Mouse (Mus musculus) frontal cortex, postnatal 10 days (tissue): ENCODE measurements around the gene Eif2s3y.

Experiments
- DNase-seq, 2 experiments: peaks; one replicate each; pipeline ENCODE4 v3.0.0; 2022; ENCODE audit warnings: low spot score in 2 of 2, mixed read lengths in 1 of 2

Eif2s3y gene

DNA sequence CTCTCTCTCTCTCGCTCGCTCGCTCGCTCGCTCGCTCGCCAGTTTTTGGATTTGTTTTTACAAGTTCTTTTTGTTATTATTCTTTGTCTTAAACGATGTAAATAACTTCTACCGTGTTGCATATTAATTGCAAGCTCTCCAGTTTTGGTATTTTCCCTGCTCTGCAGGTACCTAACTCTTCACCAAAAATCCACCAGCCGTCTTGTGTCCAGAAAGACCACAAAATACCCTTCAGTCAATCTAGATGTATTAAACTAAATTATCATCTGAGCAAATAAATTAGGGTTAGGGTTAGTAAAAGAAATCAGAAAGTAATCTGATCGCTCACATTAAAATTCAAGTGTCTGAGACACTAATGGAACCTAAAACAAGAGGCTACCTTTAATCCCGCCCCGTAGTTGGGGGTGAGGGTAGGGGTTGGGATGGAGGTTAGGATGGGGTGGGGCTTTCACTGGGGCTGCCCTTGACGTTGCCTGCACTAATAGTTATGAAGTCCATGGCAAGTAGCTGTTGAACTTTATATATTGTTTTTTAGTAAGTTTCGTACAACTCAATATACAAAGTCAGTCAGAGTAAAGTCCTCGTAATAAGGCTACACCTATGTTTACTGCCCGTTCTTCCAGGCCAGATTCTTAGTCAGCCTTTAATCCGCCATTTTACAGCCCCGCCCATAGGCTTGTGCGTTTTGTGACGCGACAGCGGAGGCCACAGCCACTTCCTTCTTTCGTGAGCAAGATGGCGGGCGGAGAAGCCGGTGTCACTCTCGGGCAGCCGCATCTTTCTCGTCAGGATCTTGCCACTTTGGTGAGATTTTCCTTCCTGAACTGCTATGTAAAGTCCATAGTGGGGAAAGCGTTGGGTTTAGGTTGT lies at the start of gene Eif2s3y:
Eif2s3y (plus strand) TSS at position 662 of the 870 bp plus-strand sequence.
- peak in 1 of 2 experiments; percentile 48 for DNase-seq
